Mouse (Mus musculus) liver, embryonic 16.5 days (tissue): ENCODE data around the gene Tmem253. TPM values are rescaled to one million over a fixed set of nuclear protein-coding genes. Genes with fewer than 3 reads are reported as not detected.
A peak's percentile ranks its signal among the peaks of the same experiment; 100 is the strongest.

Experiments used
- ATAC-seq: fragments of 200-750 bp; cut with Nextera tagmentation; 2 replicates; pipeline ENCODE4 v1.8.0; 2017; ENCODE audit warnings: low read depth, mild to moderate bottlenecking, moderate number of reproducible peaks, moderate library complexity
- H3K27ac ChIP-seq: fragments of 300-500 bp; sonication (generic); 2 replicates; pipeline ENCODE4 v1.5.1; 2014; ENCODE audit warnings: mild to moderate bottlenecking, low read length
- H3K27me3 ChIP-seq: fragments of 300-500 bp; sonication (generic); 2 replicates; pipeline ENCODE4 v1.6.1; 2014; ENCODE audit warnings: low read depth, low read length, mixed read lengths; ENCODE audit not compliant: control insufficient read depth, insufficient read depth
- H3K36me3 ChIP-seq: fragments of 300-500 bp; sonication (generic); 2 replicates; pipeline ENCODE4 v1.6.1; 2014; ENCODE audit warnings: mild to moderate bottlenecking; ENCODE audit not compliant: control insufficient read depth, insufficient read depth
- H3K4me1 ChIP-seq: fragments of 300-500 bp; sonication (generic); 2 replicates; pipeline ENCODE4 v1.6.1; 2014; ENCODE audit warnings: low read depth, low read length, mixed read lengths; ENCODE audit not compliant: control insufficient read depth
- H3K4me2 ChIP-seq: fragments of 300-500 bp; sonication (generic); 2 replicates; pipeline ENCODE4 v1.6.1; 2014; ENCODE audit warnings: low read depth, low read length, mixed read lengths
- H3K4me3 ChIP-seq: fragments of 300-500 bp; sonication (generic); 2 replicates; pipeline ENCODE4 v1.5.1; 2014; ENCODE audit warnings: low read depth, mild to moderate bottlenecking, low read length
- H3K9ac ChIP-seq: fragments of 300-500 bp; sonication (generic); 2 replicates; pipeline ENCODE4 v1.6.1; 2014; ENCODE audit warnings: low read depth, low read length
- H3K9me3 ChIP-seq: fragments of 300-500 bp; sonication (generic); replicated peaks from 2 replicates; pipeline ENCODE4 v1.6.1; 2016; ENCODE audit warnings: low read length; ENCODE audit not compliant: control insufficient read depth
- WGBS: fragments of 180-500 bp; shearing (Covaris S2); extraction: QIAGEN DNeasy Blood & Tissue Kit; methylation state at CpG from one replicate; pipeline ENCODE4 v1.1.7; 2014; ENCODE audit not compliant: insufficient replicate concordance; 5-methylcytosine and 5-hydroxymethylcytosine counted together
- polyA plus RNA-seq: library from polyadenylated mRNA; unstranded; fragments of >200 nt; fragmentation: Nextera tagmentation; extraction: Ambion mirVana; gene quantifications from 2 replicates; pipeline ENCODE4 v1.2.1, GENCODE M21; 2015

Gene Tmem253
- 0.15 and 0.28 TPM in 2 replicates for polyA plus RNA-seq

DNA sequence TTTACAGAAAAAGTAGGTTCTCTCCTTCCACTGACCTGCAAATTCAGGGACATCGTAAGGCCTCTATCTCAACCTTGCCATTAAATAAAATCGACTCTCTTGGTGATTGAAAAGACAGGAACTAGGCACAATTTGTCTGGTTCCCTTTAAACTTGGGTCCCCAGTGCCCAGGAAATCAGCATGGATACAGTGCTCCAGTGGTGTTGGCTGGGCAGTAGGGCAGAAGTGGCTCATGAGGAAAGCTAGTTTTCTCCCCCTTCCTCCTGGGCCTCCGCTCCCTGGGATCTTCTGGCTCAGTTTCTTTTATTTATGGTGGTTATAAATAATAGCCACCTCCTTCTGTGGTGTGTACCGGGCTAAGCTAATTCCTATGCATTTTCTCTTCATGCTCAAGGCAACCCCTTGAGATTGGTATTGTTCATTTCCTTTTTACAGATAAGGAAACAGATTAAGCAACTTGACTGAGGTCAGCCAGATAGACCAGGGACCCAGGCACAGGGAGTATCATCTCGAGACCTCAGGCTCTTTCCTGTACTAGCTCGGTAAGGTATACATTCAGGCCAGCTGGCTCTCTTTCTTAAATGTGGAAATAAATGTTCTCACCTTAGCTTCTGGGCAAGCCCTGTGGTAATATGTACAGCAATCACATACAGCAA lies at the start of gene Tmem253:
TSS of gene Tmem253 (plus strand) at position 214 of the 656 bp plus-strand sequence.
- Histone ChIP-seq H3K27me3 (no peaks in the 10 kb centered on the region), H3K4me3 (peak within 1 kb of the TSS; percentile 70), H3K9ac (peak within 1 kb of the TSS; percentile 72), H3K4me1 (peaks cover 44% of the 10 kb centered on the region), H3K36me3 (no peaks in the 10 kb centered on the region), H3K27ac (peak within 1 kb of the TSS; percentile 65; the same call in 1 of the 2 replicates), H3K4me2 (peak within 1 kb of the TSS; percentile 92), H3K9me3 (no peaks in the 10 kb centered on the region)
- no peak for ATAC-seq
- 25% methylated on average over 6 of the region's 6 CpGs for WGBS

DNA sequence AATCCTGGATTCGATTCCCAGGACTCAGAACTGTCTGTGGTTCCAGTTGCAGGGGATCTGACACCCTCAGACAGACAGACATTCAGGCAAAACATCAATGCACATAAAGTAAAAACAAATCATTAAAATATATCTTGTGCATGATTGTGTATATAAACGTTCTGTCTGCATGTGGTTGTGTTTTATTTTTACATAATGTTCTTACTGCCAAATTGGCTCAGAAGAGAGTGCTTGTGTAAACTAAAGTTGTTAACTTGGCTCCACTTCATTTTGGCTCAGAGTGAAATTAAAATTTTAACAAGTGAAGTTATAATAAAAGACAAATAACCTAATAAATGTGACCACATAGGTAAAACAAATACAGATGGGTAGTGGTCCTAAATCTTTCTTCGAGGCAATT lies 48.1 kb upstream of the Tmem253 start:
- no peak overlapping the region for H3K4me2 ChIP-seq
- no peaks in the 10 kb centered on the region for H3K36me3 ChIP-seq
- H3K27ac ChIP-seq = no peak overlapping the region
- no peaks in the 10 kb centered on the region for H3K9me3 ChIP-seq
- no peaks in the 10 kb centered on the region for H3K4me1 ChIP-seq
- H3K27me3 ChIP-seq = no peaks in the 10 kb centered on the region
- no peak for ATAC-seq
- H3K9ac ChIP-seq = no peak overlapping the region
- 72% methylated on average over 3 of the region's 3 CpGs for WGBS
- H3K4me3 ChIP-seq = no peak overlapping the region

DNA sequence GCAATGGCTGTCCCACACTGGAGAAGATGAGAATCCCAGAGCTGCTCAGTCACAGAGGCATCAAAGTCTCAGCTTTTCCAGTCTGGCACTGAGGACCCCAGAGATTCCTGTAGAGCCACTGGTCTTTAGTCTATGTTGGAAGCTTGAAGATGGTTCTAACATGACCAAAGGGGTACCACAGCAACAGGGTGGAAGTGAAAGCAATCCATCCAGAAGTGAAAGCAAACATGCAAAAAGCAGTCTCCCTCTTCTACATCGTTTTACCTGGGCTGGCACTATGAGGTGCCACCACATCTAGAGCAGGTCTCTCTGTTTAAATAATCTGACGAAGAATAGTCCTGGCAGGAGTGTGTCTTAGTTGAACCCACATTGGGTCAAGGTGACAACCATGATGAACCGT lies 36.2 kb upstream of the Tmem253 start:
- no peak for ATAC-seq
- WGBS = 43% methylated on average over 3 of the region's 3 CpGs
- Histone ChIP-seq H3K4me1 (peaks cover 4% of the 10 kb centered on the region), H3K9ac (no peak overlapping the region), H3K27ac (no peak overlapping the region), H3K27me3 (no peaks in the 10 kb centered on the region), H3K36me3 (no peaks in the 10 kb centered on the region), H3K9me3 (no peaks in the 10 kb centered on the region), H3K4me3 (no peak overlapping the region), H3K4me2 (no peak overlapping the region)

DNA sequence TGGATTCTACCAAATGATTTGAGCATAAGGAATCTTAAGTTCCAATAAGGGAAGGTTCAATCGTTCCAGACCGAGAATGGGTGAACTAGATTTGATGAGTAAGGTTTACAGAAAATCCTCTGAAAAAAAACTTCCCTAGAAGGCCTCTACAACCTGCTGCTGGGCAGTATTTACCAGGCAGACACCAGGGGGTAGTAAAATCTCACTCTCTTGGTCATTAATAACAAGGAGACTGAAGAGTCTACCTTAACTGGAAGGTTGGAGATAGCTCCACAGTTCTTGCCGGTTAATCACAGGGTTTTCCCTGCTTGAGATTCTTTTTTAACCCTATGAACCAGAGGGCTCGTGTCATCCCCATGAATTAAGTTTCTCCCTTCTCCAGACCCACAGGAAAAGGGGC lies 32.2 kb upstream of the Tmem253 start:
- Histone ChIP-seq H3K9me3 (no peaks in the 10 kb centered on the region), H3K27me3 (no peaks in the 10 kb centered on the region), H3K9ac (no peak overlapping the region), H3K4me3 (no peak overlapping the region), H3K4me1 (peaks cover 36% of the 10 kb centered on the region), H3K4me2 (no peak overlapping the region), H3K27ac (no peak overlapping the region), H3K36me3 (no peaks in the 10 kb centered on the region)
- 61% methylated on average over 4 of the region's 4 CpGs for WGBS
- no peak for ATAC-seq

DNA sequence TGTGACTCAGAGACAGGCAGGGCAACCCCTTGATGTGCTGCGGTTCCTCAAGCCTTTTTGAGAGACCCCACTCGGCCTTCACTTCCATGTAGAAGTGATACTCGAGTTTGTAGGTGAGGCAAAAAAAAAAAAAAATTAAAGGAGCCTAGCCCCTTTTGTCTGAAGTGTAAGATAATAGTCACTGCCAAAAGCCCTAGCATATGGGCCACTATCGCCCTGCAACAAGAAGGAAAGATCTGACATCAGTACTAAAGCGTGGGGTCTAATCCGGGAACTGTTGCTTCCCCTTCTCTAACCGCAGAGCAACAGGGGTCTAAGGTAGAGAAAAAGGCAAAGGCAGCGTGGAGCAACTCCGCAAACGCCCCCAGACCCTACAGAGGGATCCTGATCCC lies 31.6 kb upstream of the Tmem253 start:
- WGBS = 14% methylated on average over 10 of the region's 10 CpGs
- Histone ChIP-seq H3K4me2 (peak overlapping the region; percentile 98), H3K27ac (no peak overlapping the region), H3K9ac (peak overlapping the region; percentile 74), H3K27me3 (no peaks in the 10 kb centered on the region), H3K9me3 (no peaks in the 10 kb centered on the region), H3K4me1 (peaks cover 36% of the 10 kb centered on the region), H3K4me3 (peak overlapping the region; percentile 71; the same call in 1 of the 2 replicates), H3K36me3 (no peaks in the 10 kb centered on the region)
- no peak for ATAC-seq

DNA sequence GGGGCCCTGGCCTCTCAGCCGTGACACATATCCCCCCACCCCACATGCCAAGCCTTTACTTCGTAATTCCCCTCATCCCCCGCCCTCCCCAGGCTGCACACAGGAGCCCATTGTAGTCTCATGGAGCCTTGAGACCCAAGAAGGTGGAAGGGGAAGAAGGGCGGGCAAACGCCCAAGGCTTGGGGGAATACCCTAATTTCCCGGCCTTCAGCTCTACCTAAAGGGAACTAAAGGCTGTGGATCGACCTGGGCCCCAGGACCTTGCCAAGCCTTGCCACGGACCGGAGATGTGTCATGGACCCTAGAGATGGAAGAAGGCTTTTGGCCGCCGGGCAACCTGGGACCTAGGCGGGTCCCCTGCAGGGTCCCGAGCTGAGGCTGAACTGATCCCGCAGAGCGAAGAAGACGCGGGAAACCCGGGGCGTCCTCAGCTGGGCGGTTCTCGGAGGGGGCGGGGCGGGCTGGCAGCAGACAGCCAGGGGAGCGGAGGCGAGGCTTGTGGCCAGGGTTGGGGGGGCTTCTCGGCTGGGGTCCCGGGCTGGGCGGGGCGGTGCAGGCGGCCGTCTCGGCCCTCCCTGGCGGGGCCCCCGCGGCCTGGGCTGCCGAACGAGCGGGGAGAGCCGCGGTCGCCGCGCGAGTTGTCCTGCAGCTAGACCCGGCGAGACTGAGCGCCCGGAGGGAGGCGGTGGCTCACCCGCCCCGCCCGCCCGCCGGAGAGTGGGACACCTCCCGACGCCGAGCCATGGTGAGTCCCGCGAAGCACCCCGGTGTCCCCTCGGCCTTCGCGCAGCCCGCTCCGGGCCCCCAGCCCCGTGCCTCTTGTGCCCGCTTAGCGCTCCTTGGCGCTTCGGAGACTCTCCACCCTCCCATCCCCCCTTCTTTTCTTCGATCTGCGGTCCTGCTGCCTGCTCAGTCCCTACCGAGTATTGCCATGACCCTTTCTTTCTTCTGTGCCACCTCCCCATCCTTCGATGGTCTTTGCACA lies 30.9 kb upstream of the Tmem253 start, which contains the start of gene Arhgef40:
TSS of gene Arhgef40 (plus strand) at position 473 of the 985 bp plus-strand sequence.
- Histone ChIP-seq H3K27me3 (no peaks in the 10 kb centered on the region), H3K4me1 (peaks cover 36% of the 10 kb centered on the region), H3K27ac (peak within 1 kb of the TSS; percentile 75), H3K9me3 (no peaks in the 10 kb centered on the region), H3K9ac (peak within 1 kb of the TSS; percentile 74), H3K4me3 (peak within 1 kb of the TSS; percentile 71), H3K4me2 (peak within 1 kb of the TSS; percentile 98), H3K36me3 (no peaks in the 10 kb centered on the region)
- peak; percentile 58 for ATAC-seq
- WGBS = under 1% methylated on average over 61 of the region's 74 CpGs

DNA sequence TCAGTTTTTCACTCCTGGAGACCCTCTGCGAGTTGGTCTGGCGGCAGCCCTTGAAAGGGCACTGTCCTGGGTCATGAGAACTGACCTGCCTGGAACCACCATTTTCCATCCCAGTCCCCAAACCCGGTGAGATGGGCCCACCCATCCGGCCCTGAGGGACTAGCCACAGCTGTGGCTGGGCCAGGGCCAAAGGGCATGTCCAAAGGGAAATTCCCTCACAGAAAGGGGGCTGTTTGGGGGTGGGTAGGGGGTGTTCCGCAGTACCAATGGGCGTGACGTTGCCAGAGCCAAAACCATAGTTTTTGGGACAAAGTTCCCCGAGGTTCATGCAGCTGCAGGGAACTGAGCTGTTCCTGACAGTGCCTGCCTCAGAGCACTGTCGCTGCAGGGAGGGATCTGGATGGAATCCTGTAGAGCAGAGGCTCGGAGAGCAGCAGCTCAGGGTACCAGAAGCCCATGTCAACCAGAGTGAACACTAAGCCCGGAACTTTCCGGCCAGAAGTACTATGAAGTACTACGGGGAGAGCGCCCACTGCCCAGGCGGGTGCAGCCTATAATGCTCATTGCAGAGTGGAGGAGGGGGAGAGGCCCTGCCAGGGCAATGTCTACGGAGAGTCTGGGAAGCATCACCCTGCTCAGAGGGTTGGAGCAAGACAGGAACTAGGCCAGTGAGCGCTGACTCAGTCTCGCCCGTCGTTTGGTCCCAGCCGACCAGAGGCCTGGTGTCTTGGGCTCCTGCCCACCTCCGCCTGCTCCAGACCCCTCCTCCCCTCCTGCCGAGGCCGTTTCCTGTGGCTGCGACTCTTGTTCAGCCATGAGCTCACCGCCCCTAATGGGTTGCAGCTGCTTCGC lies 29.9 kb upstream of the Tmem253 start:
- 2% methylated on average over 27 of the region's 27 CpGs for WGBS

DNA sequence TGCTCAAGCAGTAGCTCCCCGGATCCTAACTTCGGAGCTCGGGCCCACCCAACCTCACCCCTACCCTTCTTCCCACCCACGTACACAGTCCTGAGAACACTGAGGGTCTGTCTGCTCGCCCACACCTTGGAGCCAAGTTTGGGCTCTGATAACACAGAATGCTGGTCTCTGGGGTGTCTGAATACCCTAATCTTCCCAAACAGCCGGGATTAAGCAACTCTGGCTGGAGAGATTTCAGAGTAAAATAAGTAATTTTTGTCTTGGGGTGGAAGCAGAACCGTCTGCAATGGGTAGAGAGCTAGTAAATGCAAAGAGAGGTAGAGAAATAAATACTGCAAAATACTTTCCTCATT lies 29.3 kb upstream of the Tmem253 start:
- Histone ChIP-seq H3K36me3 (no peaks in the 10 kb centered on the region), H3K27me3 (no peaks in the 10 kb centered on the region), H3K9ac (peak overlapping the region; percentile 74; the same call in 1 of the 2 replicates), H3K4me1 (peaks cover 36% of the 10 kb centered on the region), H3K27ac (peak overlapping the region; percentile 75), H3K4me3 (peak overlapping the region; percentile 71), H3K4me2 (peak overlapping the region; percentile 98), H3K9me3 (no peaks in the 10 kb centered on the region)
- WGBS = 3% methylated on average over 7 of the region's 7 CpGs
- ATAC-seq = peak; percentile 53

More for the DNA sequence above, 29.9 kb upstream of the Tmem253 start:
- Histone ChIP-seq H3K9me3 (no peaks in the 10 kb centered on the region), H3K4me3 (peak overlapping the region; percentile 71), H3K36me3 (no peaks in the 10 kb centered on the region), H3K4me1 (peaks cover 36% of the 10 kb centered on the region), H3K9ac (peak overlapping the region; percentile 74), H3K4me2 (peak overlapping the region; percentile 98), H3K27ac (peak overlapping the region; percentile 75), H3K27me3 (no peaks in the 10 kb centered on the region)
- peak; percentile 43 for ATAC-seq
